Mouse (Mus musculus) small intestine, adult 2 months (tissue): ENCODE data around the gene 2510009E07Rik. TPM values are rescaled to one million over a fixed set of nuclear protein-coding genes. Genes with fewer than 3 reads are reported as not detected.

Experiments used
- H3K27ac ChIP-seq: fragments of 200-500 bp; 2 replicates; pipeline ENCODE4 v1.5.1; 2012; ENCODE audit warnings: low read depth, low read length, control low read depth, inconsistent platforms; ENCODE audit not compliant: insufficient read depth
- H3K27me3 ChIP-seq: fragments of 200-500 bp; 2 replicates; pipeline ENCODE4 v1.6.1; 2012; ENCODE audit warnings: mild to moderate bottlenecking, moderate library complexity, low read length, inconsistent platforms; ENCODE audit not compliant: control insufficient read depth, insufficient read depth
- H3K36me3 ChIP-seq: fragments of 200-500 bp; 2 replicates; pipeline ENCODE4 v1.6.1; 2012; ENCODE audit warnings: mild to moderate bottlenecking, low read length, control low read depth, inconsistent platforms; ENCODE audit not compliant: control insufficient read depth, insufficient read depth
- H3K4me1 ChIP-seq: fragments of 200-500 bp; 2 replicates; pipeline ENCODE4 v1.6.1; 2012; ENCODE audit warnings: low read length, inconsistent platforms, mixed read lengths; ENCODE audit not compliant: control insufficient read depth, insufficient read depth, insufficient read length
- H3K4me3 ChIP-seq: fragments of 200-500 bp; 2 replicates; pipeline ENCODE4 v1.5.1; 2012; ENCODE audit warnings: low read depth, mild to moderate bottlenecking, control low read depth, inconsistent platforms, low read length, moderate library complexity
- CTCF ChIP-seq: fragments of 200-500 bp; IDR thresholded peaks from 2 replicates; pipeline ENCODE4 v1.5.1; 2012; ENCODE audit warnings: low read depth, mild to moderate bottlenecking, control low read depth, inconsistent platforms, low read length, moderate library complexity, mixed read lengths; ENCODE audit not compliant: insufficient replicate concordance, insufficient read length; ENCODE audit errors: extremely low read depth
- POLR2A ChIP-seq: fragments of 200-500 bp; IDR thresholded peaks from 2 replicates; pipeline ENCODE4 v1.6.1; 2012; ENCODE audit warnings: low read depth, mild to moderate bottlenecking, control low read depth, inconsistent platforms, low read length, moderate library complexity
- WGBS: fragments of 180-500 bp; shearing (Covaris S2); methylation state at CpG from one replicate; pipeline ENCODE4 v1.1.7; 2018; 5-methylcytosine and 5-hydroxymethylcytosine counted together
- polyA plus RNA-seq: library from polyadenylated mRNA; depleted of rRNA; stranded (reverse); fragments of >200 nt; gene quantifications from 2 replicates; pipeline ENCODE4 v1.2.3, GENCODE M21; 2012

2510009E07Rik gene
- polyA plus RNA-seq, 1 experiment: 5.3 TPM

- Histone ChIP-seq H3K4me3 (no peak overlapping the region), H3K36me3 (no peaks in the 10 kb centered on the region), H3K27me3 (no peaks in the 10 kb centered on the region), H3K4me1 (peaks cover 2% of the 10 kb centered on the region; the same call in 1 of the 2 replicates), H3K27ac (no peak overlapping the region)
- no peak for TF ChIP-seq POLR2A
- no peak for TF ChIP-seq CTCF
- WGBS: 88% methylated on average over 5 of the region's 5 CpGs
These were observed 58.2 kb downstream of the 2510009E07Rik start for GRCm38 (mm10) chr16:21636156-21636853.

- Histone ChIP-seq H3K4me3 (no peak overlapping the region), H3K36me3 (no peaks in the 10 kb centered on the region), H3K4me1 (no peaks in the 10 kb centered on the region), H3K27ac (no peak overlapping the region), H3K27me3 (no peaks in the 10 kb centered on the region)
- TF ChIP-seq CTCF (no peak), POLR2A (no peak)
These were observed 60.0 kb downstream of the 2510009E07Rik start for GRCm38 (mm10) chr16:21634460-21634859.

- Histone ChIP-seq H3K27me3 (no peaks in the 10 kb centered on the region), H3K4me3 (no peak overlapping the region), H3K4me1 (no peaks in the 10 kb centered on the region), H3K27ac (no peak overlapping the region), H3K36me3 (no peaks in the 10 kb centered on the region)
- no peak for TF ChIP-seq POLR2A
- no peak for TF ChIP-seq CTCF
- 78% methylated on average over 4 of the region's 4 CpGs for WGBS
These were observed 62.6 kb downstream of the 2510009E07Rik start for GRCm38 (mm10) chr16:21631815-21632222.

GRCm38 (mm10) chr16:21630614-21631013, 63.9 kb downstream of the 2510009E07Rik start:
- Histone ChIP-seq H3K36me3 (no peaks in the 10 kb centered on the region), H3K4me3 (no peak overlapping the region), H3K27me3 (no peaks in the 10 kb centered on the region), H3K4me1 (no peaks in the 10 kb centered on the region), H3K27ac (no peak overlapping the region)
- WGBS: 79% methylated on average over 4 of the region's 4 CpGs
- no peak for TF ChIP-seq CTCF
- TF ChIP-seq POLR2A: no peak

GRCm38 (mm10) chr16:21628061-21628591, 66.3 kb downstream of the 2510009E07Rik start:
- no peaks in the 10 kb centered on the region for H3K27me3 ChIP-seq
- H3K36me3 ChIP-seq: no peaks in the 10 kb centered on the region
- 91% methylated on average over 13 of the region's 13 CpGs for WGBS
- TF ChIP-seq POLR2A: no peak
- no peak for TF ChIP-seq CTCF
- H3K4me1 ChIP-seq: no peaks in the 10 kb centered on the region
- no peak overlapping the region for H3K4me3 ChIP-seq
- H3K27ac ChIP-seq: no peak overlapping the region

- Histone ChIP-seq H3K36me3 (no peaks in the 10 kb centered on the region), H3K4me3 (no peak overlapping the region), H3K27ac (no peak overlapping the region), H3K4me1 (no peaks in the 10 kb centered on the region), H3K27me3 (no peaks in the 10 kb centered on the region)
- TF ChIP-seq CTCF (no peak), POLR2A (no peak)
- 80% methylated on average over 6 of the region's 6 CpGs for WGBS
These were observed 67.2 kb downstream of the 2510009E07Rik start for GRCm38 (mm10) chr16:21627248-21627647.

- H3K27me3 ChIP-seq: no peaks in the 10 kb centered on the region
- 82% methylated on average over 6 of the region's 6 CpGs for WGBS
- H3K4me3 ChIP-seq: no peak overlapping the region
- H3K4me1 ChIP-seq: no peaks in the 10 kb centered on the region
- TF ChIP-seq POLR2A: no peak
- TF ChIP-seq CTCF: no peak
- no peak overlapping the region for H3K27ac ChIP-seq
- no peaks in the 10 kb centered on the region for H3K36me3 ChIP-seq
These were observed 68.5 kb downstream of the 2510009E07Rik start for GRCm38 (mm10) chr16:21625784-21626634.
